Mouse (Mus musculus) liver, embryonic 14.5 days (tissue): Measurements from ENCODE around the gene Olfr235. TPM values are rescaled to one million over a fixed set of nuclear protein-coding genes. Genes with fewer than 3 reads are reported as not detected.
"Not testable (repeated sequence)": the region's sequence is repeated elsewhere in the genome, so short reads cannot be mapped to it uniquely, and the experiment has no call there.

Source experiments
- ATAC-seq: fragments of 200-750 bp; cut with Nextera tagmentation; 2 replicates; pipeline ENCODE4 v1.8.0; 2017; ENCODE audit warnings: moderate number of reproducible peaks, mild to moderate bottlenecking, moderate library complexity; ENCODE audit not compliant: insufficient read depth
- DNase-seq, 3 experiments: peaks; one replicate each; pipeline ENCODE4 v3.0.0-alpha.2; 2012 to 2013; ENCODE audit warnings: low read depth in 3 of 3, low spot score in 3 of 3
- H3K27ac ChIP-seq: fragments of 300-500 bp; sonication (generic); 2 replicates; pipeline ENCODE4 v1.5.1; 2014; ENCODE audit warnings: moderate library complexity, mild to moderate bottlenecking, control low read depth, inconsistent platforms
- H3K27me3 ChIP-seq: fragments of 300-500 bp; sonication (generic); 2 replicates; pipeline ENCODE4 v1.6.1; 2014; ENCODE audit warnings: mild to moderate bottlenecking, low read length, moderate library complexity; ENCODE audit not compliant: control insufficient read depth, insufficient read depth
- H3K36me3 ChIP-seq: fragments of 300-500 bp; sonication (generic); replicated peaks from 2 replicates; pipeline ENCODE4 v1.6.1; 2014; ENCODE audit warnings: low read depth; ENCODE audit not compliant: control insufficient read depth, insufficient read depth
- H3K4me1 ChIP-seq, 2 experiments: fragments of 200-500 bp in 1 of 2; fragments of 300-500 bp in 1 of 2; sonication (generic) in 1 of 2; replicated peaks; 2 replicates each; pipeline ENCODE4 v1.6.1; 2012 to 2014; ENCODE audit warnings: antibody characterized with exemption in 1 of 2, inconsistent platforms in 1 of 2, low read length in 1 of 2; ENCODE audit not compliant: control insufficient read depth in 2 of 2, insufficient read depth in 2 of 2
- H3K4me2 ChIP-seq: fragments of 300-500 bp; sonication (generic); 2 replicates; pipeline ENCODE4 v1.6.1; 2014; ENCODE audit warnings: low read depth, mild to moderate bottlenecking, control low read depth, moderate library complexity
- H3K4me3 ChIP-seq, 2 experiments: fragments of 200-500 bp in 1 of 2; fragments of 300-500 bp in 1 of 2; sonication (generic) in 1 of 2; 2 replicates each; pipeline ENCODE4 v1.5.1; 2012 to 2014; ENCODE audit warnings: low read depth in 2 of 2, low read length in 2 of 2, mild to moderate bottlenecking in 2 of 2, control low read depth in 1 of 2, inconsistent platforms in 1 of 2, moderate library complexity in 1 of 2; ENCODE audit not compliant: insufficient read depth in 1 of 2
- H3K9ac ChIP-seq: fragments of 300-500 bp; sonication (generic); replicated peaks from 2 replicates; pipeline ENCODE4 v1.6.1; 2014; ENCODE audit warnings: mild to moderate bottlenecking, control low read depth, moderate library complexity
- H3K9me3 ChIP-seq: fragments of 300-500 bp; sonication (generic); 2 replicates; pipeline ENCODE4 v1.6.1; 2016; ENCODE audit warnings: low read length, mixed read lengths; ENCODE audit not compliant: control insufficient read depth
- CTCF ChIP-seq: IDR thresholded peaks from 2 replicates; pipeline ENCODE4 v1.5.1; 2016; ENCODE audit warnings: antibody characterized with exemption, low read depth, control low read depth
- EP300 ChIP-seq: IDR thresholded peaks from 2 replicates; pipeline ENCODE4 v1.6.1; 2016; ENCODE audit warnings: antibody characterized with exemption, low read depth
- WGBS: fragments of 180-500 bp; shearing (Covaris S2); extraction: QIAGEN DNeasy Blood & Tissue Kit; methylation state at CpG from one replicate; pipeline ENCODE4 v1.1.7; 2014; ENCODE audit not compliant: insufficient replicate concordance; 5-methylcytosine and 5-hydroxymethylcytosine counted together
- polyA plus RNA-seq, 2 experiments: library from polyadenylated mRNA; depleted of rRNA in 1 of 2; stranded (reverse) in 1 of 2; unstranded in 1 of 2; fragments of >200 nt; fragmentation: Nextera tagmentation in 1 of 2; extraction: Ambion mirVana in 1 of 2; gene quantifications; 2 replicates each; pipeline versions ENCODE4 v1.2.1 to v1.2.3; 2012 to 2014

Gene Olfr235
- polyA plus RNA-seq (2012; rRNA removed) (not detected in 2 replicates), polyA plus RNA-seq (2014; fragmentation: Nextera tagmentation; extraction: Ambion mirVana) (not detected in 2 replicates)

DNA sequence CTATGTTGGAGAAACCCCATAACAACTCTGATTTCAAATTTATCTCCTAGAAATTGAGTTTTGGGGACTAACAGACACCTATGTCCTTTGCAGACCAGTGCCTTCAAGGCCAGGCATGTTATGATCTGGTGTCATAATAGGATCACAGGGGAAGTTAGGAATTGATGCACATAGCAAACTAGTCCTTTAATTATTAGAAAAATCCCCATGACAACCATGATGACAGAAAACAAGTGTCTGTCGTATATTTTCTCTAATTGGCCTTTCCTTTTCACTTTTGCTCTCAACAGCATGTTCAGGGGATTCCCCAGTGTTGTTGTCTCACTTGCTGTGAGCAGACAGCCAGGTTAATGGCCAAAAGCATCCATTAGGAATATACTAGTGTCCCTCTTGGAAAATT, at the start of gene Olfr235:
Gene Olfr235 (plus strand): TSS at position 301 of the 400 bp plus-strand sequence.
- no peaks in the 10 kb centered on the region for H3K4me1 ChIP-seq
- H3K36me3 ChIP-seq = no peaks in the 10 kb centered on the region
- no peak for DNase-seq
- no peak within 1 kb of the TSS for H3K4me3 ChIP-seq
- 33% methylated on average over 1 of the region's 1 CpGs for whole genome bisulfite sequencing
- H3K9me3 ChIP-seq = no peaks in the 10 kb centered on the region
- ATAC-seq = no peak
- no peak within 1 kb of the TSS for H3K9ac ChIP-seq
- no peak within 1 kb of the TSS for H3K4me2 ChIP-seq
- no peak within 1 kb of the TSS for H3K27ac ChIP-seq
- TF ChIP-seq EP300 (no peak), CTCF (no peak)
- H3K27me3 ChIP-seq = no peaks in the 10 kb centered on the region

DNA sequence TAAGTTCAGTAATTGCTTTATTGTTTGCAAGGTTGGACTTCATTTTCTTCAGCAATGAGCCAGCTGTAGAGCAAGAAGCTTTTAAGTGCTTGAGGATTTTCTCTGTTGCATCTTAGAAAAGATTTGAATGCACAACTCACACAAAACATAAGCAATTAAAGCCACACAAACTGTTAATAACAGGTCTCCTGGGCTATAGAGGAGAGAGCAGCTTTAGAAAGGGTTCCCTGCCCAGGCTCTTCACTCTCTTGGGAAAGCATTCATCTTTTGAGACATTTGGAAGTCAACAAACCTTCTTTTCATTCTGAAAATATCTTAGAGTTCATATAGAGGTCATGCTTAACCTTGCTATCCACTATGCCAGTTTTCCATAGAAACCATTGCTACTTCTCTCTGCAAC, 28.3 kb upstream of the Olfr235 start, which contains the start of gene Olfr1432:
Gene Olfr1432 (minus strand): TSS at position 101 of the 400 bp plus-strand sequence.
- H3K4me3 ChIP-seq, DNase-seq, H3K36me3 ChIP-seq, H3K27ac ChIP-seq, H3K9me3 ChIP-seq, ATAC-seq, H3K9ac ChIP-seq, H3K27me3 ChIP-seq, H3K4me1 ChIP-seq, H3K4me2 ChIP-seq: not testable (repeated sequence)

DNA sequence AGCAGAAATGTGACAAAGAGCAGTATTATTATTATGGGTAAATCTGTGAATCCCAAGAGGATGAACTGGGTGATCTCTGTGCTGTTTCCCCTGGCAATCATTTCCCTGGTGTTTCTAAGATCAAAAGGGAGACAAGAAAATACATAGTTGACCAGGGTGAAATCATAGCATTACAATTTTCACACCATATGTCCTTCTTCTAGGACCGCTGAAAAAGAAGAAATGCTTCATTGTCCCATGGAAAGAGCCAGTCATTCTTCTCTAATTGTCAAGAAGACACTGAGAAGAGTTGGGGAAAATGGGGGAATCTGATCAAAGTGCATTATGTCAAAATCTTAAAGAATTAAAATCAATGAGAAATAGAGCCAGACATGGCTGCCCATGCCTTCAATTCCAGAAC, 19.3 kb upstream of the Olfr235 start, which contains the start of gene Olfr262:
Gene Olfr262 (minus strand): TSS at position 101 of the 400 bp plus-strand sequence.
- Histone ChIP-seq H3K4me2 (no peak within 1 kb of the TSS), H3K4me3 (no peak within 1 kb of the TSS), H3K9ac (no peak within 1 kb of the TSS), H3K4me1 (no peaks in the 10 kb centered on the region), H3K9me3 (no peaks in the 10 kb centered on the region), H3K36me3 (no peaks in the 10 kb centered on the region), H3K27ac (no peak within 1 kb of the TSS), H3K27me3 (no peaks in the 10 kb centered on the region)
- WGBS = 60% methylated on average over 1 of the region's 1 CpGs
- TF ChIP-seq CTCF (no peak), EP300 (no peak)
- ATAC-seq (no peak), DNase-seq (no peak)

DNA sequence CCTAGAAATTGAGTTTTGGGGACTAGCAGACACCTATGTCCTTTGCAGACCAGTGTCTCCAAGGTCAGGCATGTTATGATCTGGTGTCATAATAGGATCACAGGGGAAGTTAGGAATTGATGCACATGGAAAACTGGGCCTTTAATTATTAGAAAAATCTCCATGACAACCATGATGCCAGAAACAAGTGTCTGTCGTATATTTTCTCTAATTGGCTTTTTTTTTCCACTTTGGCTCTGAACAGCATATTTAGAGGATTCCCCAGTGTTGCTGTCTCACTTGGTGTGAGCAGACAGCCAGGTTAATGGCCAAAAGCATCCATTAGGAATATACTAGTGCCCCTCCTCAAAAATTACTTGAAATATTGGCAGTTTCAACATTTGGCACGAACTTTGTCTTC, 18.7 kb downstream of the Olfr235 start, which contains the start of gene Olfr1434:
Gene Olfr1434 (plus strand): TSS at position 301 of the 400 bp plus-strand sequence.
- WGBS = 40% methylated on average over 2 of the region's 2 CpGs

DNA sequence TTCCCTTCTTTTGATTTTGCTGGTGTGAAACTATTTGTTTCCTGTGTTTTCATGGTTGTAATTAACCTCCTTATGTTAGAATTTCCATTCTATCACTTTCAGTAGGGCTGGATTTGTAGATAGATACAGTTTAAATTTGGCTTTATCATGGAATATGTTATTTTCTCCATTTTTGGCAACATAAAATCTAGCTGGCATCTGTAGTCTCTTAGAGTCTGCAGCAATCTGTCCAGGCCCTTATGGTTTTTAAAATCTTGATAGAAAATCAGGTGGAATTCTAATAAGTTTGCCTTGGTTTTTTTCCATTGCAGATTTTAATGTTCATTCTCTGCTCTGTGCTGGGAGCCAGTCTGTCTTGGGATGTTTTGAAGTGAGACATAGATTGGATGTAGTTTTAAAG, 32.1 kb downstream of the Olfr235 start:
- H3K36me3 ChIP-seq = no peaks in the 10 kb centered on the region
- H3K4me2 ChIP-seq = no peak overlapping the region
- DNase-seq (no peak), ATAC-seq (no peak)
- H3K9ac ChIP-seq = no peak overlapping the region
- no peaks in the 10 kb centered on the region for H3K4me1 ChIP-seq
- H3K27ac ChIP-seq = no peak overlapping the region
- TF ChIP-seq CTCF (no peak), EP300 (no peak)
- no peak overlapping the region for H3K4me3 ChIP-seq
- H3K9me3 ChIP-seq = no peaks in the 10 kb centered on the region
- H3K27me3 ChIP-seq = no peaks in the 10 kb centered on the region

More for the DNA sequence above, 18.7 kb downstream of the Olfr235 start, which contains the start of gene Olfr1434:
- no peaks in the 10 kb centered on the region for H3K27me3 ChIP-seq
- no peaks in the 10 kb centered on the region for H3K4me1 ChIP-seq
- TF ChIP-seq CTCF = no peak
- no peak for TF ChIP-seq EP300
- no peak within 1 kb of the TSS for H3K27ac ChIP-seq
- no peaks in the 10 kb centered on the region for H3K36me3 ChIP-seq
- H3K4me2 ChIP-seq = no peak within 1 kb of the TSS
- no peak within 1 kb of the TSS for H3K9ac ChIP-seq
- no peaks in the 10 kb centered on the region for H3K9me3 ChIP-seq
- H3K4me3 ChIP-seq = no peak within 1 kb of the TSS
- ATAC-seq (no peak), DNase-seq (no peak)

DNA sequence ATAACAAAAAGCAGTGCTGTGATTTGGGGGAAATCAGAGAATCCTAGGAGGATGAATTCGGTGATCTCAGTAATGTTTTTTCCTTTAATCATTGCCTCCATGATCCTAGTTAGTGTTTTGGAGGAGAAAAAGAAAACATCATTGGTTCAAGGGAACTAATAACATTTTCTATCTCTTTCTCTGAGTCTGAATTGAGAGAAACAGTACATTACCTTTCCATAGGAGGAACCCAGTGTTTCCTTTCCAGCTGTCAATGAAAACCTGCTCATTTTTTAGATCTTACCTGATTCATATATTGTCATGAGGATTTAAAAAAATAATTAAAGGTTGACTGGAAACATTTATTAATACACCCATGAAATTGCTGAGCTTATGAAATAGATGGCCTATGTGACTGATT, 38.2 kb downstream of the Olfr235 start, which contains the start of gene Olfr1436:
Gene Olfr1436 (minus strand): TSS at position 101 of the 400 bp plus-strand sequence.
- H3K4me1 ChIP-seq, ATAC-seq: not testable (repeated sequence)
- 45% methylated on average over 1 of the region's 1 CpGs for WGBS

More for the DNA sequence above, 38.2 kb downstream of the Olfr235 start, which contains the start of gene Olfr1436:
- H3K9me3 ChIP-seq, H3K27me3 ChIP-seq, DNase-seq, H3K9ac ChIP-seq, H3K36me3 ChIP-seq, H3K4me2 ChIP-seq, H3K4me3 ChIP-seq, H3K27ac ChIP-seq: not testable (repeated sequence)
